Mouse (Mus musculus) liver, embryonic 14.5 days (tissue): ENCODE results near the gene Igf2bp1. TPM values are rescaled to one million over a fixed set of nuclear protein-coding genes. Genes with fewer than 3 reads are reported as not detected.

ENCODE experiments used
- ATAC-seq: fragments of 200-750 bp; cut with Nextera tagmentation; 2 replicates; pipeline ENCODE4 v1.8.0; 2017; ENCODE audit warnings: moderate number of reproducible peaks, mild to moderate bottlenecking, moderate library complexity; ENCODE audit not compliant: insufficient read depth
- DNase-seq, 3 experiments: peaks; one replicate each; pipeline ENCODE4 v3.0.0-alpha.2; 2012 to 2013; ENCODE audit warnings: low read depth in 3 of 3, low spot score in 3 of 3
- H3K27ac ChIP-seq: fragments of 300-500 bp; sonication (generic); 2 replicates; pipeline ENCODE4 v1.5.1; 2014; ENCODE audit warnings: moderate library complexity, mild to moderate bottlenecking, control low read depth, inconsistent platforms
- H3K27me3 ChIP-seq: fragments of 300-500 bp; sonication (generic); 2 replicates; pipeline ENCODE4 v1.6.1; 2014; ENCODE audit warnings: mild to moderate bottlenecking, low read length, moderate library complexity; ENCODE audit not compliant: control insufficient read depth, insufficient read depth
- H3K36me3 ChIP-seq: fragments of 300-500 bp; sonication (generic); replicated peaks from 2 replicates; pipeline ENCODE4 v1.6.1; 2014; ENCODE audit warnings: low read depth; ENCODE audit not compliant: control insufficient read depth, insufficient read depth
- H3K4me1 ChIP-seq, 2 experiments: fragments of 200-500 bp in 1 of 2; fragments of 300-500 bp in 1 of 2; sonication (generic) in 1 of 2; replicated peaks; 2 replicates each; pipeline ENCODE4 v1.6.1; 2012 to 2014; ENCODE audit warnings: antibody characterized with exemption in 1 of 2, inconsistent platforms in 1 of 2, low read length in 1 of 2; ENCODE audit not compliant: control insufficient read depth in 2 of 2, insufficient read depth in 2 of 2
- H3K4me2 ChIP-seq: fragments of 300-500 bp; sonication (generic); 2 replicates; pipeline ENCODE4 v1.6.1; 2014; ENCODE audit warnings: low read depth, mild to moderate bottlenecking, control low read depth, moderate library complexity
- H3K4me3 ChIP-seq, 2 experiments: fragments of 200-500 bp in 1 of 2; fragments of 300-500 bp in 1 of 2; sonication (generic) in 1 of 2; 2 replicates each; pipeline ENCODE4 v1.5.1; 2012 to 2014; ENCODE audit warnings: low read depth in 2 of 2, low read length in 2 of 2, mild to moderate bottlenecking in 2 of 2, control low read depth in 1 of 2, inconsistent platforms in 1 of 2, moderate library complexity in 1 of 2; ENCODE audit not compliant: insufficient read depth in 1 of 2
- H3K9ac ChIP-seq: fragments of 300-500 bp; sonication (generic); replicated peaks from 2 replicates; pipeline ENCODE4 v1.6.1; 2014; ENCODE audit warnings: mild to moderate bottlenecking, control low read depth, moderate library complexity
- H3K9me3 ChIP-seq: fragments of 300-500 bp; sonication (generic); 2 replicates; pipeline ENCODE4 v1.6.1; 2016; ENCODE audit warnings: low read length, mixed read lengths; ENCODE audit not compliant: control insufficient read depth
- CTCF ChIP-seq: IDR thresholded peaks from 2 replicates; pipeline ENCODE4 v1.5.1; 2016; ENCODE audit warnings: antibody characterized with exemption, low read depth, control low read depth
- EP300 ChIP-seq: IDR thresholded peaks from 2 replicates; pipeline ENCODE4 v1.6.1; 2016; ENCODE audit warnings: antibody characterized with exemption, low read depth
- WGBS: fragments of 180-500 bp; shearing (Covaris S2); extraction: QIAGEN DNeasy Blood & Tissue Kit; methylation state at CpG from one replicate; pipeline ENCODE4 v1.1.7; 2014; ENCODE audit not compliant: insufficient replicate concordance; 5-methylcytosine and 5-hydroxymethylcytosine counted together
- polyA plus RNA-seq, 2 experiments: library from polyadenylated mRNA; depleted of rRNA in 1 of 2; stranded (reverse) in 1 of 2; unstranded in 1 of 2; fragments of >200 nt; fragmentation: Nextera tagmentation in 1 of 2; extraction: Ambion mirVana in 1 of 2; gene quantifications; 2 replicates each; pipeline versions ENCODE4 v1.2.1 to v1.2.3; 2012 to 2014

Igf2bp1 gene
- polyA plus RNA-seq (2012; rRNA removed), result 3.0 and 4.1 TPM in 2 replicates
- polyA plus RNA-seq (2014; fragmentation: Nextera tagmentation; extraction: Ambion mirVana), result 7.1 and 7.6 TPM in 2 replicates

DNA sequence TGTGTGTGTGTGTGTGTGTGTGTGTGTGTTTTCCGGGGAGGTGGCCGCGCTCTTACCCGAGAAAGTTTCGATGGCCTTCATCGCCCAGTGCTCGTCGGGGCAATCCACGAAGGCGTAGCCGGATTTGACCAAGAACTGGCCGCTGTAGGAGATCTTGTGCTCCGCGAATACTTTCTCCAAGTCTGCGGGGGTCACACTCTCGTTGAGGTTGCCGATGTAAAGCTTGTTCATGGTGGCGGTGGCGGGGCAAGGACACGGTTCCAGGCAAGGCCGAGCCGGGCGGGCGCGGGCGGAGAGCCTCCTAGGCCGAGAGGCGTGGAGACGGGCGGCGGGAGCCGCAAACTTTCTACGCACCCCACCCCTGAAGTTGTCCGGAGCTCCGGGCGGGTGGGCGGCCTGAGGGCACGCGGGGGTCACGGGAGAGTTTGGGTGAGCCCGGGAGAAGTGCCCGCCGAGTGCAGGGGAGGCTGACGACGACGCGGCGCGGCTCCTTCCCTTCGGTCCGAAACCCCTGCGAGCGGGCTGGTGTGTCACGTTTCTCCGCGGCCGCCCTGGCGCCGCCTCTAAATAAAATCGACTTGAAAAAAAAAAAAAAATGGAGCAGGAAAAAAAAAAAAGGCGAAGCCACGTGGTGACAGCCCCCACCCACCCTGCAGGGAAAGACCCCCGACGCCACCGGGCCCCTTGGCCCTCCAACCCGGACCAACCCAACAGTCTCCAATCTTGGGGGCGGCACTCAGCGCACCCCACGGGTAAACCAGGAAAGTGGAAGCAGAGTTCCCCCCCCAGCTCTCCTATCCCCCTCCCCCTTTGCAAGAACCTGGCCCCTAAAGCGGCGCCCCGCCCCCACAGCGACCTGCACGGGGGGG lies at the start of gene Igf2bp1:
Igf2bp1 (minus strand) TSS at position 538 of the 869 bp plus-strand sequence.
- peaks cover 17% of the 10 kb centered on the region for H3K27me3 ChIP-seq
- H3K4me3 ChIP-seq, result peak within 1 kb of the TSS; percentile 87 to 89
- peaks cover 11 to 14% of the 10 kb centered on the region in 2 experiments; a peak in 3 of 4 replicates for H3K4me1 ChIP-seq
- ATAC-seq, result peak; percentile 69
- peak within 1 kb of the TSS; percentile 79 for H3K9ac ChIP-seq
- TF ChIP-seq CTCF, result no peak
- TF ChIP-seq EP300, result no peak
- peak within 1 kb of the TSS; percentile 97 for H3K4me2 ChIP-seq
- under 1% methylated on average over 68 of the region's 74 CpGs for WGBS
- H3K36me3 ChIP-seq, result no peaks in the 10 kb centered on the region
- H3K9me3 ChIP-seq, result no peaks in the 10 kb centered on the region
- DNase-seq, result peak in 1 of 3 experiments; percentile 39
- H3K27ac ChIP-seq, result peak within 1 kb of the TSS; percentile 47

GRCm38 (mm10) chr11:96050854-96051253 lies 45.1 kb upstream of the Igf2bp1 start:
- WGBS, result 87% methylated on average over 3 of the region's 3 CpGs
- Histone ChIP-seq H3K4me3 (no peak overlapping the region), H3K9me3 (no peaks in the 10 kb centered on the region), H3K27ac (no peak overlapping the region; the same call in 1 of the 2 replicates), H3K27me3 (no peaks in the 10 kb centered on the region), H3K4me2 (no peak overlapping the region), H3K36me3 (peaks cover 79% of the 10 kb centered on the region), H3K9ac (no peak overlapping the region), H3K4me1 (no peaks in the 10 kb centered on the region)
- ATAC-seq (no peak), DNase-seq (no peak)
- TF ChIP-seq EP300, result no peak
- TF ChIP-seq CTCF, result no peak

- ATAC-seq (no peak), DNase-seq (no peak)
- Histone ChIP-seq H3K4me2 (no peak overlapping the region), H3K36me3 (peaks cover 75% of the 10 kb centered on the region), H3K27ac (no peak overlapping the region), H3K9ac (no peak overlapping the region), H3K27me3 (no peaks in the 10 kb centered on the region), H3K9me3 (no peaks in the 10 kb centered on the region), H3K4me1 (no peaks in the 10 kb centered on the region), H3K4me3 (no peak overlapping the region)
- TF ChIP-seq EP300 (no peak), CTCF (no peak)
- WGBS, result 78% methylated on average over 4 of the region's 4 CpGs
These were observed 44.2 kb upstream of the Igf2bp1 start for GRCm38 (mm10) chr11:96049939-96050338.

- Histone ChIP-seq H3K4me3 (no peak overlapping the region), H3K9ac (no peak overlapping the region), H3K27ac (no peak overlapping the region), H3K4me1 (no peaks in the 10 kb centered on the region), H3K27me3 (no peaks in the 10 kb centered on the region), H3K36me3 (peaks cover 65% of the 10 kb centered on the region), H3K9me3 (no peaks in the 10 kb centered on the region), H3K4me2 (no peak overlapping the region)
- 77% methylated on average over 4 of the region's 4 CpGs for WGBS
- DNase-seq, result no peak
- no peak for ATAC-seq
- TF ChIP-seq EP300, result no peak
- TF ChIP-seq CTCF, result no peak
These were observed 42.0 kb upstream of the Igf2bp1 start for GRCm38 (mm10) chr11:96047469-96048373.

- H3K27ac ChIP-seq, result no peak overlapping the region; the same call in 1 of the 2 replicates
- WGBS, result 65% methylated on average over 2 of the region's 2 CpGs
These were observed 41.1 kb upstream of the Igf2bp1 start for GRCm38 (mm10) chr11:96046793-96047192.

More at GRCm38 (mm10) chr11:96046793-96047192, 41.1 kb upstream of the Igf2bp1 start:
- no peak overlapping the region for H3K9ac ChIP-seq
- H3K4me1 ChIP-seq, result no peaks in the 10 kb centered on the region
- TF ChIP-seq CTCF (no peak), EP300 (no peak)
- H3K27me3 ChIP-seq, result no peaks in the 10 kb centered on the region
- no peak overlapping the region for H3K4me2 ChIP-seq
- H3K9me3 ChIP-seq, result no peaks in the 10 kb centered on the region
- H3K4me3 ChIP-seq, result no peak overlapping the region
- DNase-seq (no peak), ATAC-seq (no peak)
- H3K36me3 ChIP-seq, result peaks cover 59% of the 10 kb centered on the region
